Mouse (Mus musculus): ENCODE data around the gene Col20a1. TPM values are rescaled to one million over a fixed set of nuclear protein-coding genes. Genes with fewer than 3 reads are reported as not detected.

The Col20a1 gene
- polyA plus RNA-seq, 1 experiment from 2014 or later: 1.8 TPM

DNA sequence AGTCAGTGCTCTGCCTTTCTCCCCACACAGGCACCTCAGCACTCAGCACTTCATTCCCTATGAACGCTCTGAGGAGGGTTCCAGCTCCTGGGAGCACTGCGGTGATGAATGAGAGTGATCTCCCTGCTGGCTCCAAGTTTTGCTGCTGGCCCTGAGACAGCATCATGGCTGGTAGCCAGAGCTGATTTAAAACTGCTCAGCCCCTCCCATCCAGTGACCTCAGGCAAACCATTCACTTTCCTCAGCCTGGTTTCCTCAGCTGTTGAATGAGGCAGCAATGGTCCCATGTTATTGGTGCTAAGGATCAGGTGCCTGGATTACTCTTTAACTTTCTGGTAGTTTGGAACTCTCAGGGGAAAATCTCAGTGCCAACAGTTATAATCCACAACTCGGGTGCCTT is 57.1 kb downstream of the Col20a1 start, which contains the start of gene Chrna4:
Gene Chrna4 (minus strand): TSS at position 110 of the 400 bp plus-strand sequence.
- ATAC-seq (ENCODE audit: low FRiP score, low read depth): peak; percentile 18; the same call in 1 of the 2 replicates
- Histone ChIP-seq H3K36me3 (no peaks in the 10 kb centered on the region), H3K9ac (peak within 1 kb of the TSS; percentile 26; the same call in 1 of the 2 replicates), H3K4me3 (no peak within 1 kb of the TSS), H3K9me3 (no peaks in the 10 kb centered on the region), H3K4me2 (replicated peaks) (peak within 1 kb of the TSS; percentile 24; the same call in 1 of the 2 replicates), H3K27me3 (replicated peaks) (peaks cover 21% of the 10 kb centered on the region), H3K4me1 (peaks cover 60% of the 10 kb centered on the region), H3K27ac (peak within 1 kb of the TSS; percentile 33; the same call in 1 of the 2 replicates)
- WGBS: 47% methylated on average over 3 of the region's 3 CpGs

DNA sequence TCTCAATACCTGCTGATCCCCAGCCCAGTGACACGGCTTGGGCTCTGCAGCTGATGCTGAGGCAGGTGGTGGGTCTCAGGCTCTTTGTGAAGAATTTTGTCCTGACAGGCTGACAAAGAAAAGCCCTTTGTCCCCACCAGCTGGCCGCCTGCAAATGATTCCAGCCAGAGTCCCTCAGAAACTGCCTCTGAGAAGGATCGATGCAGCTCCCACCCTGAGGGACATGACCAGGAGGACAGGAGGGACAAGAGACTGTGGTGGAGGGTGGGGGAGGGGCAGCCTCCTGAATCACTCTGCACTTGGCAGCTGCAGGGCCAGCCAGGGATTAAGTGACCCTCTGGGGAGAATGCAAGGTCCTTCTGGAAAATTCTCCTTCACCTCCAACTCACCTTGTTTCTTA is 57.7 kb downstream of the Col20a1 start:
- Histone ChIP-seq H3K9ac (no peak overlapping the region), H3K4me1 (peaks cover 61% of the 10 kb centered on the region), H3K9me3 (no peaks in the 10 kb centered on the region), H3K36me3 (no peaks in the 10 kb centered on the region), H3K27ac (0 out of 2 replicates have a peak overlapping the region, but pooled peaks have one; percentile 33), H3K4me2 (replicated peaks) (no peak overlapping the region), H3K4me3 (no peak overlapping the region), H3K27me3 (replicated peaks) (peaks cover 21% of the 10 kb centered on the region)
- whole genome bisulfite sequencing: 4% methylated on average over 3 of the region's 3 CpGs
- ATAC-seq (ENCODE audit: low FRiP score, low read depth): peak; percentile 30; the same call in 1 of the 2 replicates

DNA sequence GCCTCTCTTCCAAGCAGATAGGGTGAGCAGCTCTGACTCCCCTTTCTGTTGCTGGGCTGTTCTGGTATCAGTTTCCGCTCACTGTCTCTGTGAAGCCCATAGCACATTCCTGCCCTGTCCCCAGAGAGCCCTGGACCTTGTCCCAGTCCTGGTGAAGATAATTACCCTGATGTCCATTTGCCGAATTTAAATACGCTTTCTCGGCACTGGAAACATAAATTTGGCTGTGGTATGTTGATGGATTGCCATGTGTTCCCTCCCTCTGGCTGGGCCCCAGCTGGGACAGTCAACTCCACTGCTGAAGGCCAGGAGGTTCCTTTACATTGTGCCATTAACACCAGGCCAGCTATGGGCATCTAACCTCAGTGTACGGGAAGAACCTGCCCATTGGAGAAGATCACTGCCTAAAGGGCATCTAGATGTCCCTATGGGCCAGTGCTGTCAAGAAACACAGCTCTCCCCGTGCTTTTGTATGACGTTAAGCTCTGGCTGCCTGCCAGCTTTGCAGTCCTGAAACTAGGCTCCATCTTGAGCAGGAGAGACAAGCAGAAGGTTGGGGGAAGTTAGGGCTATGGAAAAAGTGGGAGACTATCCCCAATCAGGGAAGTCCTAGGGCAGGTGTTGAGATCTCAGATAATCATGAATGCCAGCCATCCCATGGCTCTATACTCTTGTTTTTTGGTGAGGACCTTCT is 62.1 kb downstream of the Col20a1 start:
- WGBS: 52% methylated on average over 7 of the region's 7 CpGs
- Histone ChIP-seq H3K9me3 (no peaks in the 10 kb centered on the region), H3K4me3 (no peak overlapping the region), H3K36me3 (no peaks in the 10 kb centered on the region), H3K4me1 (peaks cover 22% of the 10 kb centered on the region), H3K27ac (no peak overlapping the region), H3K4me2 (replicated peaks) (no peak overlapping the region), H3K27me3 (replicated peaks) (no peaks in the 10 kb centered on the region), H3K9ac (no peak overlapping the region)
- no peak for ATAC-seq (ENCODE audit: low FRiP score, low read depth)

DNA sequence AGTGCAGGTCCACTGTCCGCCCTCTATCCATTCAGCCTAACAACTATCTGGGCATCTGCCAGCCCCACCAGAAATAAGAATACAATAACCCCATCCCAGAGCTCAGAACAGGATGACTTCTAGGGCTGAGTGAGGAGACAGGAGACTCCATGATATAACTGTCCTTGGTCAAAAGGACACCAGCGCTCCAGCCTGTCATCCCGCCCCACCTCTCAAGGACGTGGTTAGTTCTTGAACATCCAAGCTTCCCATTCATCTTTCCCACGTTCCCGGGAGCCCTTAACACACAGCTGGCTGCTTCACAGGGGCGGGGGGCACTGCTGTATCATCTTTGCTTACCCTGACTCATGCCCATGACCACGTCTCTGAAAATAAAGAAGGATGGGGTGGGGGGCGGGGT is 62.7 kb downstream of the Col20a1 start:
- WGBS: 82% methylated on average over 9 of the region's 9 CpGs
- Histone ChIP-seq H3K27ac (no peak overlapping the region), H3K9ac (no peak overlapping the region), H3K9me3 (no peaks in the 10 kb centered on the region), H3K4me3 (no peak overlapping the region), H3K4me2 (replicated peaks) (no peak overlapping the region), H3K4me1 (peaks cover 16% of the 10 kb centered on the region), H3K27me3 (replicated peaks) (no peaks in the 10 kb centered on the region), H3K36me3 (no peaks in the 10 kb centered on the region)
- no peak for ATAC-seq (ENCODE audit: low FRiP score, low read depth)

- H3K9ac ChIP-seq: no peak overlapping the region
- no peak overlapping the region for H3K4me3 ChIP-seq
- 86% methylated on average over 1 of the region's 1 CpGs for WGBS
- ATAC-seq (ENCODE audit: low FRiP score, low read depth): no peak
- H3K36me3 ChIP-seq: no peaks in the 10 kb centered on the region
- H3K27me3 ChIP-seq (replicated peaks): no peaks in the 10 kb centered on the region
- H3K4me2 ChIP-seq (replicated peaks): no peak overlapping the region
- no peak overlapping the region for H3K27ac ChIP-seq
- H3K4me1 ChIP-seq: peaks cover 18% of the 10 kb centered on the region
- H3K9me3 ChIP-seq: no peaks in the 10 kb centered on the region
Observed at GRCm38 (mm10) chr2:181052171-181052570, 65.8 kb downstream of the Col20a1 start.

DNA sequence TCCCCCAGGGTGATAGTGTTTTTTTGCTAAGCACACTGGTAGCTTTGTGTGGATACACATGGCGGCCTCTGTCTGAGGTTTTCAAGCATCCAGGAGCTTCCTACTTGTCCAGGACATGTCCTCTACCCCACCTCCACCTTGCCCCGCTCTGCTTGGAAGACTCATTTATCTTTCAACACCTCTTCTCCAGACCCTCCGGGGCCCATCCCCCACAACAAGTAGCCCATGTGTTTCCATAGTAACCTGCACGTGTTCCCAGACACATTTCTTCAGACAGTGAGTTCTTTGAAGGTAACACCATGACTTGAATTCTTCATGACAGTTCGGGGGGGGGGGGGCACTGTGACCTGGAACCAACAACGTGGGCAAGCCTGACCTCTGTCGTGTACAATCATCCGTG is 71.0 kb downstream of the Col20a1 start:
- H3K27me3 ChIP-seq (replicated peaks): no peaks in the 10 kb centered on the region
- ATAC-seq (ENCODE audit: low FRiP score, low read depth): no peak
- no peak overlapping the region for H3K4me2 ChIP-seq (replicated peaks)
- H3K9me3 ChIP-seq: no peaks in the 10 kb centered on the region
- peaks cover 22% of the 10 kb centered on the region for H3K4me1 ChIP-seq
- no peak overlapping the region for H3K27ac ChIP-seq
- no peak overlapping the region for H3K4me3 ChIP-seq
- H3K36me3 ChIP-seq: no peaks in the 10 kb centered on the region
- 38% methylated on average over 8 of the region's 8 CpGs for WGBS
- H3K9ac ChIP-seq: no peak overlapping the region

DNA sequence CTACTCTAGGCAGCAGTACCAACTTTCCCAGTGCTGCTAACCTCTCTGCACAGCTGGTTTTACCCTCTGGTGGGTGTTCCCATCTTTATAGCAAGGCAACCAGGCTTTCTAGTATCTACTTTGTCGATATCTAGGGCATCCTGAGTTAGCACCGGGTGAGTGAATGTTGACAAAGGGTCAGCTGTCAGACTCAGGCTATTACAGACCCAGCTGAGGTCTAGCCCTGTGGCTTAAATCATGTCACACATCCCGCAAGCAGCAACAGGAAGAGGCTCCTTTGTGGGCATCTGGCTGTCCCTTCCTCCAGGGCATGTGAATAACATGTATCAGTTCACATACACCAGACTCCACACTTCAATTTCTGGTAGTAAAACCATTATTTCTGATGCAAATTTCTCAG is 71.9 kb downstream of the Col20a1 start:
- no peak overlapping the region for H3K9ac ChIP-seq
- H3K4me3 ChIP-seq: no peak overlapping the region
- H3K4me2 ChIP-seq (replicated peaks): no peak overlapping the region; the same call in 1 of the 2 replicates
- 10% methylated on average over 3 of the region's 3 CpGs for WGBS
- H3K27ac ChIP-seq: no peak overlapping the region
- peak; percentile 59 for ATAC-seq (ENCODE audit: low FRiP score, low read depth)
- no peaks in the 10 kb centered on the region for H3K9me3 ChIP-seq
- peaks cover 22% of the 10 kb centered on the region for H3K4me1 ChIP-seq
- H3K27me3 ChIP-seq (replicated peaks): no peaks in the 10 kb centered on the region
- no peaks in the 10 kb centered on the region for H3K36me3 ChIP-seq

GRCm38 (mm10) chr2:181060127-181060526 is 73.8 kb downstream of the Col20a1 start:
- H3K4me1 ChIP-seq: peaks cover 22% of the 10 kb centered on the region
- no peak overlapping the region for H3K4me3 ChIP-seq
- no peak overlapping the region for H3K4me2 ChIP-seq (replicated peaks)
- WGBS: 22% methylated on average over 5 of the region's 5 CpGs
- no peaks in the 10 kb centered on the region for H3K36me3 ChIP-seq
- H3K9me3 ChIP-seq: no peaks in the 10 kb centered on the region
- no peak overlapping the region for H3K27ac ChIP-seq
- no peaks in the 10 kb centered on the region for H3K27me3 ChIP-seq (replicated peaks)
- ATAC-seq (ENCODE audit: low FRiP score, low read depth): peak; percentile 23; the same call in 1 of the 2 replicates
- H3K9ac ChIP-seq: no peak overlapping the region

DNA sequence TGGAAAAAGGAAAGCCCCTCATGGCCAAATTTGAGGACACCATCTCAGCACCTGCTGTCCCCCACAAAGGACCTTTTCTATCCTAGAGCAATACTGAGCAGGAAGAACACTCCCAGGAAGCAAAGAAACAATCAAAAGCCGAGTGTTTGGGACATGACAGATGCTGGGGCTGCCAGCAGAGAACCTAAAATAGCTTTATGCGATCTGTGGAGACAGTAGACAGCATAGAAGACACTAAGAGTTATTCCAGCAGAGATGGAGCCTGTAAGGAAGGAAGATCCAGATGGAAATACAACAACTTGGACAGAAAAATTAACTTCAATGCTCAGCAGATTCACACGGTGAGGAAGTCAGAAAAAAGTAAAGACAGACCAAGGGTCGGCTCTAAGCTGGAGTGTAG is 79.5 kb downstream of the Col20a1 start:
- Histone ChIP-seq H3K36me3 (no peaks in the 10 kb centered on the region), H3K27me3 (replicated peaks) (no peaks in the 10 kb centered on the region), H3K4me2 (replicated peaks) (no peak overlapping the region), H3K9me3 (no peaks in the 10 kb centered on the region), H3K4me1 (no peaks in the 10 kb centered on the region), H3K9ac (no peak overlapping the region), H3K27ac (no peak overlapping the region), H3K4me3 (no peak overlapping the region)
- ATAC-seq (ENCODE audit: low FRiP score, low read depth): no peak
- 62% methylated on average over 4 of the region's 4 CpGs for WGBS

Other genes starting within 250 kb of the Col20a1 start
- 7.1 and 8.2 TPM in 2 replicates for gene Bhlhe23, start 209.6 kb upstream of the Col20a1 start, polyA plus RNA-seq (2016; fragmentation: Nextera tagmentation; extraction: Ambion mirVana)
- gene Ythdf1, start 65.6 kb upstream of the Col20a1 start, polyA plus RNA-seq (2016; fragmentation: Nextera tagmentation; extraction: Ambion mirVana): 62.4 and 64.7 TPM in 2 replicates
- gene Birc7, start 57.5 kb upstream of the Col20a1 start, polyA plus RNA-seq (2016; fragmentation: Nextera tagmentation; extraction: Ambion mirVana): 0.27 and 0.34 TPM in 2 replicates
- gene Nkain4, start 31.8 kb upstream of the Col20a1 start, polyA plus RNA-seq (2016; fragmentation: Nextera tagmentation; extraction: Ambion mirVana): 90.6 and 92.9 TPM in 2 replicates
- 95.1 and 101 TPM in 2 replicates for gene Arfgap1, start 19.3 kb upstream of the Col20a1 start, polyA plus RNA-seq (2016; fragmentation: Nextera tagmentation; extraction: Ambion mirVana)
- gene Chrna4, start 57.0 kb downstream of the Col20a1 start, polyA plus RNA-seq (2016; fragmentation: Nextera tagmentation; extraction: Ambion mirVana): 61.7 and 65.1 TPM in 2 replicates
- gene Kcnq2, start 148.8 kb downstream of the Col20a1 start, polyA plus RNA-seq (2016; fragmentation: Nextera tagmentation; extraction: Ambion mirVana): 39.0 and 41.6 TPM in 2 replicates
- gene Eef1a2, start 170.5 kb downstream of the Col20a1 start, polyA plus RNA-seq (2016; fragmentation: Nextera tagmentation; extraction: Ambion mirVana): 2.8 and 3.4 TPM in 2 replicates
- 424 and 444 TPM in 2 replicates for gene Ppdpf, start 200.7 kb downstream of the Col20a1 start, polyA plus RNA-seq (2016; fragmentation: Nextera tagmentation; extraction: Ambion mirVana)
- not detected in 2 replicates for gene Ptk6, start 216.3 kb downstream of the Col20a1 start, polyA plus RNA-seq (2016; fragmentation: Nextera tagmentation; extraction: Ambion mirVana)
- 0.11 and 0.18 TPM in 2 replicates for gene Srms, start 226.7 kb downstream of the Col20a1 start, polyA plus RNA-seq (2016; fragmentation: Nextera tagmentation; extraction: Ambion mirVana)
- not detected in 2 replicates for gene Fndc11, start 233.5 kb downstream of the Col20a1 start, polyA plus RNA-seq (2016; fragmentation: Nextera tagmentation; extraction: Ambion mirVana)